Mouse (Mus musculus) T-helper 2 cell (primary cell): ENCODE measurements around the gene Uqcrq.

Experiments used
- in situ Hi-C: fragments of 300-600 bp; cut with MboI, MseI; formaldehyde crosslinking; loops from one replicate; pipeline ENCODE4 v1.15.1; 2025; ENCODE audit warnings: high pct_unique_total_duplicates

Gene Uqcrq

GRCm38 (mm10) chr11:53413871-53414270 is 16.8 kb downstream of the Uqcrq start:
- in situ Hi-C loops = no loop called here

- in situ Hi-C loops = no loop called here
Measured at GRCm38 (mm10) chr11:53411738-53412137, 18.9 kb downstream of the Uqcrq start.

- in situ Hi-C loops = no loop called here
Measured at GRCm38 (mm10) chr11:53403638-53404037, 27.0 kb downstream of the Uqcrq start.

GRCm38 (mm10) chr11:53393856-53394255 is 36.8 kb downstream of the Uqcrq start:
- in situ Hi-C loops = no loop called here

- in situ Hi-C loops = no loop called here
Measured at GRCm38 (mm10) chr11:53383758-53384428, 46.7 kb downstream of the Uqcrq start.

GRCm38 (mm10) chr11:53378918-53379317 is 51.7 kb downstream of the Uqcrq start:
- in situ Hi-C loops = loop anchor here (10.0 kb wide), 1 partner anchor 114 kb away; no protein-coding TSS in a partner anchor
